Mouse (Mus musculus) testis, postnatal 10 days (tissue): Measurements from ENCODE around the gene Ndufa11.

Experiments
- DNase-seq: peaks from one replicate; pipeline ENCODE4 v3.0.0; 2021; ENCODE audit warnings: low spot score

Ndufa11 gene

DNA sequence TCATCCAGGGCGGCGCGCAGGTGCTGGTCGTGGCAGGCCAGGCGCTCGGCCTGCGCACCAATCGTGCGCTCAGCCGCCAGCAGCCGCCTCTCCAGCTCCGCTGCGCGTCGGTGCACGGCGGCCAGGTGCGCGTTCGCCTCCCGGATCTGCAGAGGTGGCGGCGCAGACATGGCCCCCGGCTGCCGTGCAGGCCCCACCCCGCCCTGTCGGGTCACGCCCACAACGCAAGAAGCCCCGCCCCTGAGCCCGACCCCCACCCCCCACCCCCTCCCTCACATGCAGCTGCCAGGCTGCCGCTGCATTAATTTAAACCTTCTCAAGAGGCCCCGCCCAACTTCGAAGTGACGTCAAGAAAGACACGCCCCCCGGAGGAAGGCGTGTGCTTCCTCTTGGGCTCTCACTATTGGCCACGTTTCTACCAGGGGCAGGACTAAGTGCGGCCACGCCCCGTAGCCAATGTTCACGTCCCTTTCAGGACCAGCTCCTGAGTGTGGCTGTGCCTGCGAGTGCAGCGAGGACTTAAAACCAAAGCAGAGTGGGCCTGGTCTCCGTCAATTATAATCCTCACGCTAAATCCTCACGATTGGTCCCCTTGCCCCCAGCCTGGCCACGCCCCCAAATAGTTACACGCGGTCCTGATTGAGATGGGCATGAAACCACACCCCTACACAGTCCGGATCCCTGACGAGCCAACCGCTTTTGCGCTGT, 758 bp upstream of the Ndufa11 start:
- peak; percentile 98 for DNase-seq

GRCm38 (mm10) chr17:56722441-56722840, 4.9 kb downstream of the Ndufa11 start:
- DNase-seq = no peak

DNA sequence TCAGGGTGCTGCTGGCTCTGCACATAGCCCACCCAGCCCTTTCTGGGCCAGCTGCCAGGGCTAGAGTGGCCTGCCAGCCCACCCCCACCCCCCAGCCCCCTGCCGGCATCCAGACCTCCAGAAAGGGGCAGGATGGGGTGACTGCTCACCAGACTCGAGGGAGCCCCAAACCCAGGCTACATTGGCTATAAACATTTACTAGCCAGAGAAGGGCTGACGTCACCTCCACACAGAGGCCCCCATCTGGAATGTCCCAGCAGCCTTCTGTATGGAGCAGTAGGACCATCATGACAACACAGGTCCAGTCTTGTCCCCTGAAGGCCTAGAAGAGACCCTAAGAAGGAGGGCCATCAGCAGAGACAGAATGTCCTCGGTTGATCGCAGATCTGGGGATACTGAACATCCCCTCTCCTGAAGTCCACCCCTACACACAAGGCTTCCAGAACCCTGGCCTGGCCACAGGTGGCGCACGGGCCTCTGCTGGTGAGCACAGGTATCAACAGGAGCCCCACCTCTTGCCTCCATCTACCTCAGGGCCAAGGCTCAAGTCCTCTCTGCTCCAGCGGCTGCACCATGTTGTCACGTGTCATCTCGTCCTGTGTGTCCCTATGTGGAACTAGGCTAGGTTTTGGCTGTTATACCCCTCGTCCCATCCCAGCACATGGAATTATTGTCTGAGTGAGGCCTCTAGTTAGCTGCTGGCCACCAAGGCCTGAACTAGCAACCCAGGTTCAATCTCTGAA, 6.0 kb downstream of the Ndufa11 start:
- no peak for DNase-seq

DNA sequence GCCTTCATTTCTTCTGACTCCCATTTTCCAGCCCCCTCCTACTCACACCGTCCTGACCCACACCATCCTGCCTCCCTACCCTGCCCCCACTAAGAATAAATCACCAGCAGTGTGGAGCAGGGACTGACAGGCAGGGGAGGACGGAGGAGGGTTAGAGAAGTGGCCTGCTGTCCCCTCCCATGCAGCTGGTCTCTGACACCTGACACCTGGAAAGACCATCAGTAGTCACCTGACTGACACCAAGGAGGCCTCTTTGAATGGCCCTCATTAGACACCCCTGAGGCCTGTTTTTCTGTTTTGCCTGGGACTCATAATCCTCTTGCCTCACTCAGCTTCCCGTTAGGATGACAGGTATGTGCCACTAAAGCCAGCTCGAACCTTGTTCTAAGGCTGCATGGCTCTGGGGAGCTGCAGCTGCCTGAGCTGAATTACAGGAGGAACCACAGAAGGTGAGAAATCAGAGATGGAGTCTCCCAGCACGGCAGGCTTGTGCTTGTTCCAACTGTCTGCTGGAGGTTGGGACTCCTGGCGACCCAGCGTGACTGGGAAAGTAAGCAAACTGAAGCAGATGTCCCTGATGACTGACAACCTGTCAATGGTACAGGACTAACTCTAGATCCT, 9.6 kb downstream of the Ndufa11 start:
- DNase-seq = no peak

- DNase-seq = peak; percentile 69
Measured at GRCm38 (mm10) chr17:56727659-56728058, 10.1 kb downstream of the Ndufa11 start.

DNA sequence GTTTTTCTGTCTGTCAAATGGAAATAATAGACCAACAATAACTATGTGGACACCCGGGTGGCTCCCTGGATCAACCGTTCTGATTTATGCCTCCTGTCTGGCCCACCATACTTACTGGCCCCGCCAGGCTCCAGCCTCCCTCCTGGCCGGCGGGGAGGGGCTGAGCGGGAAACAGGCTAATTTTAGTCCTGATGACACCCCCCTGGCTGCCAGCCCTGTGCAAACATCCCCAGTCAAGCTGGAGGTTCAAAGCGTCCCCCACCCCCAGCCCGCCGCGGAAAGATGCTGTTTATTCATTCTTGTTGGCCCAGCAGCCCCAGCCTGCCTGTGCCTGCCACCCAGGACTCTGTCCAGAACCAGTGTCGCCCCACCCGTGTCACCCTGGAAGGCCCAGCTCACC, 10.6 kb downstream of the Ndufa11 start:
- DNase-seq = no peak

- no peak for DNase-seq
Measured at GRCm38 (mm10) chr17:56729151-56729550, 11.6 kb downstream of the Ndufa11 start.

- no peak for DNase-seq
Measured at GRCm38 (mm10) chr17:56729656-56730055, 12.1 kb downstream of the Ndufa11 start.

- DNase-seq = no peak
Measured at GRCm38 (mm10) chr17:56736534-56736933, 19.0 kb downstream of the Ndufa11 start.

GRCm38 (mm10) chr17:56738221-56738620, 20.7 kb downstream of the Ndufa11 start:
- no peak for DNase-seq

DNA sequence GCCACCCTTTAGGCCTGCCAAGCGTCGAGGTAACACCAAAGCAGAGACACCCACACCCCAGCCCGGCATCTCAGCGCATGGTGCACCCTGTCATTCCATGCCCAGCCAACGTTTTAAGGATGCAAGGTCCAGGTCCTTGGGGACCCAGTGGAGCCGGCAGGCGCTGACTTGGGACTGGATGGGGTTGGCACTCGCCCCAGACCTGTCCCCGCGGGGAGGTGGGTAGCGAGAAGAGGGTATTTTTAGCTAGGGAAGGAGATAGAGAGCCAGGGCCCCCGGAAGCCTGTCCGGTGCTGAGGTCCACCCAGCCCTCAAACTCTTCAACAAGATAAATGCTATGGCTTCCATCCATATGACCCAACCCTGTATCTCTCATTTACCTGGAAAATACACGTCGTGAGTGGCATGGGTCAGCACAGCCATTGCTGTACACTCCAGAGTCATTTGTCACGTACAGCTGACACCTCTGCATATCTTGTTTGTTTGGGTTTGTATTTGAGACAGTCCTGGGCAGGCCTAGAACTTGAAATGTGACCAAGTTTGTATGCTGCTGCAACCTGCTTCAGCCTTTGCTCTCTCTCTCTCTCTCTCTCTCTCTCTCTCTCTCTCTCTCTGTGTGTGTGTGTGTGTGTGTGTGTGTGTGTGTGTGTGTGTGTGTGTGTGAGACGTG, 22.7 kb downstream of the Ndufa11 start:
- no peak for DNase-seq

- no peak for DNase-seq
Measured at GRCm38 (mm10) chr17:56740788-56741160, 23.2 kb downstream of the Ndufa11 start.

DNA sequence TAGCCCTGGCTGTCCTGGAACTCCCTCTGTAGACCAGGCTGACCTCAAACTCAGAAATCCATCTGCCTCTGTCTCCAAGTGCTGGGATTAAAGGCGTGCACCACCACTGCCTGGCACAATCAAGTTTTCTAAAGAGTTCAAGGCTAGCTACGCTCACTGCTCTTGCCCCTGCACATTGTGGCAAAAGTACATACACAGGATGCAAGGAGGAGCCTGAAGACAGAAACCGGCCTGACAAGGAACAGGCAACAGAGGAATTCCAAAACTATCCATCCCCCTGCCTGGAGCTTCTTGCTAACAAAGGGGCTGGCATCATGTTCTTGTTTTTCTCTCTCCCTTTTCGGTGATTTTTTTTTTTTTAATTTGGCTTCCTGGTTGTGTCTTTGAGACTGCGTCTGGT, 26.6 kb downstream of the Ndufa11 start:
- no peak for DNase-seq

- peak; percentile 74 for DNase-seq
Measured at GRCm38 (mm10) chr17:56751404-56752072, 34.0 kb downstream of the Ndufa11 start.

- peak; percentile 69 for DNase-seq
Measured at GRCm38 (mm10) chr17:56753452-56753851, 35.9 kb downstream of the Ndufa11 start.

- no peak for DNase-seq
Measured at GRCm38 (mm10) chr17:56754271-56755185, 37.0 kb downstream of the Ndufa11 start.

DNA sequence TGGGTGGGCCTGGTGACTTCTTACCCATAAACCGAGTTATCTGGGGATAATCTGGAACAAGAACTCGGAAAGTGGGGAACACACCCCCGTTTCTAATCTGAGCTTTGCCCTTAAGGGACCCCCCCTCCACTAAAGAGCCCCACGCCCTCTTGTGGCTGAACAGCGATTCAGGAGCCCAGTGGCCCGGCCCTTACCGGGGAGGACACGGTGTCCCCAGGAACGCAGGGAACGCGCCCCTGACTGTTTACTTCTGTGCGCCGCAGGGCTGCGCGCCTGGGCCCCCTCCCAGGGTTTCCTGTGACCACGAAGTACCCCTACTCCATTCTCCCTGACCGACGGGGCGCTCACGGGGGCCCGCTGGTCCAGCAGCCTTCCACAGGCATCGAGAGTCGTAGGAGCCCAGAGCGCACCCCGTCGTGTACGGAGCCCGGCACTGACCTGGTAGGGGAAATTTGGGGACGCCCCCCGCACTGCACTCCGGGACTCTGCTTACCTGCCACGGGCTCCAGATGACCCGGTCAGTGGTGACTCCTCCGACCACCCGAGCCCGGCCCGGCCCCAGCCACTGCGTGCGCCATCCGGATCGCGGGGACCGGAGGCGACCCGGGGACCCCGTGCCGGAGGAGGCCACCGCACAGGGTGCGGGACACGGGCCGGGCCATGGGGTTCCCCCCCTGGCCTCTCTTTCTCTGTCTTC, 39.3 kb downstream of the Ndufa11 start:
- peak; percentile 68 for DNase-seq

DNA sequence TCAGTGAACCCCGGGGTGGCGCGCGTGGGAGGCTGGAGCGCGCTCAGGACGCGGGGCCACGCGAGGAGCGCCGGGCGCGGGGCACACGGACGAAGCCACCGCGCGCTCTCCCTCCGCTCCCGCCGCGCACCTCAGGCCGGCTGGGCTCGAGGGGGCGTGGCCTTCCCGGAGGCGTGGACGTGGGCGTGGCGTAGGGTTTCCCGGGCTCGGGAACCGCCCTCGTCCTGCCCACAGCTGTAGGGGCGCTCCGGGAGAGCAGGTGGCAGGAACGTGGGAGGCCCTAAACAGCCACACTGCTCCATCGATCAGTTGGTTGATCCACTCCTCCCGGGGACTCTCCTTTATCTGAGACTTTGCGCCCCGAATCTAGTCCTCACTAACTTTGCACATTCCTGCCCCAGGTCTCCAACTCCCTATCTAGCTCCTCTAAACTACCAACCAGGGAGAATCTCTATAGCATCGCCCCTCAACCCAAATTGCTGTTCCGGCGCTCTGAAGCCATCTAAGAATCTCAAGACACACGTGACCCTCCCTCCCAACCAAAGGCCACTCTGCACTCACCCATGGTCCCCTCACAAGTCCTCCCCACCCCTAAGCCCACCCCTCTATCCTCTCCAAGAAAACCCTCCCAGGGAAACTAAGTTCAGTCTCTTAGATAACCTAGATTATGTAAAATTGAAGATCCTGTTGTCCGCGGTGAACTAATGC, 40.0 kb downstream of the Ndufa11 start, which contains the start of gene Nrtn:
Nrtn (minus strand) TSS at position 115 of the 708 bp plus-strand sequence.
- DNase-seq = peak; percentile 97

DNA sequence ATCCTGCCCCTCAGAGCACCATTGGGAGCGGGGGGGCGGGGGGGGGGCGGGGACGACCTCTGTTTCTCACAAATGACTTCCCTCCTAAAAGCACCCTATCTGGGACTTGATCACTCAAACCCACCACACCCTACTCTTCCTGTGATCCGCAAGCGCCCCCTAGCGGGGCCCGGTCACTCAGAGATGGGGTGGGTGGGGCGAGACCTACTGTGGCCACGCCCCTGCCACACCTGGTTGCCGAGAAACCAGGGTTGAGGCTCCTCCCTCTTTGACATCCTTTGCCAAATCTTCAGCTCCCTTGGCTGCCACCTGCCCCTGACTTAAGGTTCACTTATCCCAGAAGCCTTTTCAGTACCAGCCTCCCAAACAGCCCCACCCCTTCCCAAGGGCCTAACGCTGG, 40.6 kb downstream of the Ndufa11 start:
- peak; percentile 89 for DNase-seq

DNA sequence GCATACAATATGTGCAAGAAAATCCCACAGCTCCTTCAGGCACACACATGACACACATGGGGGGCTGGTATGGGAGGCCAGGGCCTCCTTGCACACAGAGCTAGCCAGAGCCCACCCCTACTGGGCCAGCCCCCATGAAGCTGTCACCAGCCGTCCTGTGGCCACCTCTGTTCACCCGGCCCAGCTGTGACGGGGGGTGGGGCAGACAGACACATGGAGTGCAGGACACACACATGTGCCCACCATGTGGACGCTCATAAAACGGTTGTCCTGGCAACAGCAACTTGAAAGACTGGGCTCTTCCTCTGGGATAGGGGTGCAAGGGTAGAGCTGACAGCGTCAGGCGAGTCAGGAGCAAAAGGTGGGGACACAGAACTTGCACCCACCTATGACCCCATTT, 41.7 kb downstream of the Ndufa11 start:
- DNase-seq = no peak
